Mouse (Mus musculus): ENCODE results near the gene Zfp322a. TPM values are rescaled to one million over a fixed set of nuclear protein-coding genes. Genes with fewer than 3 reads are reported as not detected.

The Zfp322a gene
- total and polyA plus RNA-seq, 3 experiments: 5.7 to 8.4 TPM; not detected in 1

GRCm38 (mm10) chr13:23401683-23402527 is 32.9 kb upstream of the Zfp322a start:
- H3K9ac ChIP-seq (ENCODE audit: control insufficient read depth, low read depth, low read length, poor library complexity, severe bottlenecking): peak overlapping the region; percentile 64
- no peaks in the 10 kb centered on the region for H3K9me3 ChIP-seq (replicated peaks; ENCODE audit: insufficient read depth, low read length)
- H3K79me2 ChIP-seq (ENCODE audit: control insufficient read depth, insufficient read depth, low read length, poor library complexity): no peaks in the 10 kb centered on the region
- H3K4me3 ChIP-seq (ENCODE audit: control insufficient read depth in 1 of 2, insufficient read depth in 1 of 2, low read depth in 2 of 2, low read length in 2 of 2): peak overlapping the region; percentile 56 to 65
- H3K27ac ChIP-seq (ENCODE audit: control insufficient read depth, low read depth, low read length): peak overlapping the region; percentile 2
- TF ChIP-seq ZNF384 (IDR thresholded peaks at IDR 0.05; ENCODE audit: low read depth, low read length) (peak; percentile 78), MAZ (IDR thresholded peaks at IDR 0.05; ENCODE audit: low read depth, low read length) (peak; percentile 74), RAD21 (IDR thresholded peaks at IDR 0.05; ENCODE audit: low read depth, low read length) (peak; percentile 99), RCOR1 (IDR thresholded peaks at IDR 0.05; ENCODE audit: low read depth, low read length) (no peak; the same call in none of the 2 replicates), POLR2AphosphoS5 (IDR thresholded peaks at IDR 0.05; ENCODE audit: borderline replicate concordance, low read depth, low read length) (no peak), HCFC1 (IDR thresholded peaks at IDR 0.05; ENCODE audit: low read depth, low read length) (peak; percentile 76), CTCF (IDR thresholded peaks at IDR 0.05 in 2 of 3, conservative IDR thresholded peaks at IDR 0.05 in 1 of 3; ENCODE audit: control insufficient read depth in 1 of 3, insufficient read depth in 1 of 3, low read depth in 2 of 3, low read length in 3 of 3, poor library complexity in 1 of 3, severe bottlenecking in 1 of 3) (peak; percentile 95 to 99 (median 98)), ZC3H11A (IDR thresholded peaks at IDR 0.05; ENCODE audit: low read depth, low read length) (peak; percentile 98), TBP (IDR thresholded peaks at IDR 0.05; ENCODE audit: low read depth, low read length) (peak; percentile 91), USF2 (IDR thresholded peaks at IDR 0.05; ENCODE audit: borderline replicate concordance in 1 of 2, insufficient read depth in 1 of 2, low read depth in 1 of 2, low read length in 2 of 2) (no peak), CHD2 (IDR thresholded peaks at IDR 0.05; ENCODE audit: low read length) (no peak), JUND (IDR thresholded peaks at IDR 0.05; ENCODE audit: low read depth, low read length) (peak; percentile 93; the same call in 1 of the 2 replicates), GATA1 (IDR thresholded peaks at IDR 0.05; ENCODE audit: low read depth, low read length) (peak; percentile 24; the same call in 1 of the 2 replicates), CHD1 (IDR thresholded peaks at IDR 0.05; ENCODE audit: low read depth, low read length) (0 out of 2 replicates have a peak, but pooled peaks have one; percentile 56), BHLHE40 (IDR thresholded peaks at IDR 0.05; ENCODE audit: borderline replicate concordance, low read depth, low read length) (peak; percentile 68), USF1 (IDR thresholded peaks at IDR 0.05; ENCODE audit: low read depth, low read length) (no peak), ETS1 (IDR thresholded peaks at IDR 0.05; ENCODE audit: low read depth, low read length) (peak; percentile 43), MYB (IDR thresholded peaks at IDR 0.05; ENCODE audit: low read depth, low read length) (peak; percentile 5; the same call in 1 of the 2 replicates), ELF1 (IDR thresholded peaks at IDR 0.05; ENCODE audit: low read depth, low read length) (peak; percentile 87), MEF2A (IDR thresholded peaks at IDR 0.05; ENCODE audit: extremely low read depth, insufficient replicate concordance, low read depth, low read length, poor library complexity, severe bottlenecking) (no peak), MAFK (IDR thresholded peaks at IDR 0.05; ENCODE audit: borderline replicate concordance, low read depth, low read length) (0 out of 2 replicates have a peak, but pooled peaks have one; percentile 59), MXI1 (IDR thresholded peaks at IDR 0.05; ENCODE audit: low read depth, low read length) (peak; percentile 95), GABPA (IDR thresholded peaks at IDR 0.05; ENCODE audit: low read depth, low read length) (no peak; the same call in 1 of the 2 replicates), ZKSCAN1 (IDR thresholded peaks at IDR 0.05; ENCODE audit: low read depth, low read length) (peak; percentile 11; the same call in 1 of the 2 replicates), TCF12 (IDR thresholded peaks at IDR 0.05; ENCODE audit: low read depth, low read length) (peak; percentile 49; the same call in 1 of the 2 replicates), SMC3 (IDR thresholded peaks at IDR 0.05; ENCODE audit: low read depth, low read length) (peak; percentile 92), MAX (IDR thresholded peaks at IDR 0.05; ENCODE audit: low read length) (peak; percentile 87), E2F4 (IDR thresholded peaks at IDR 0.05; ENCODE audit: borderline replicate concordance, low read depth, low read length) (no peak; the same call in none of the 2 replicates), SIN3A (IDR thresholded peaks at IDR 0.05; ENCODE audit: low read length) (peak; percentile 99), NRF1 (IDR thresholded peaks at IDR 0.05; ENCODE audit: insufficient read depth, low read depth, low read length, poor library complexity, severe bottlenecking) (peak; percentile 15; the same call in 1 of the 2 replicates), TAL1 (IDR thresholded peaks at IDR 0.05; ENCODE audit: low read length) (no peak), POLR2A (IDR thresholded peaks at IDR 0.05; ENCODE audit: control insufficient read depth in 1 of 2, insufficient read depth in 1 of 2, low read depth in 1 of 2, low read length in 2 of 2, poor library complexity in 1 of 2) (peak in 1 of 2 experiments; percentile 50; a peak in 2 of 4 replicates), MYC (IDR thresholded peaks at IDR 0.05; ENCODE audit: low read depth, low read length) (peak; percentile 96), KAT2A (conservative IDR thresholded peaks at IDR 0.05; ENCODE audit: low read depth, low read length) (no peak)
- peaks cover 0 to 8% of the 10 kb centered on the region in 2 experiments; a peak in 3 of 4 replicates for H3K27me3 ChIP-seq (ENCODE audit: control insufficient read depth in 1 of 2, insufficient read depth in 2 of 2, low read length in 2 of 2)
- DNase-seq (ENCODE audit: low read depth, low spot score): peak; percentile 100
- 0 out of 4 replicates have a peak, but pooled peaks cover 0 to 3% of the 10 kb centered on the region in 2 experiments for H3K4me1 ChIP-seq (ENCODE audit: control insufficient read depth in 1 of 2, insufficient read depth in 2 of 2, low read length in 2 of 2)
- H3K36me3 ChIP-seq (ENCODE audit: control insufficient read depth in 1 of 2, insufficient read depth in 2 of 2, low read length in 2 of 2): peaks cover 0 to 6% of the 10 kb centered on the region in 2 experiments; a peak in 2 of 4 replicates
